Mouse (Mus musculus) cortical plate, adult 2 months (tissue): ENCODE results near the gene Rpl39.

ENCODE experiments used
- CTCF ChIP-seq: fragments of 200-500 bp; IDR thresholded peaks from 2 replicates; pipeline ENCODE4 v1.5.1; 2011; ENCODE audit warnings: mild to moderate bottlenecking, control low read depth, low read length; ENCODE audit not compliant: insufficient read depth; ENCODE audit errors: extremely low read depth
- POLR2A ChIP-seq: fragments of 200-500 bp; IDR thresholded peaks from 2 replicates; pipeline ENCODE4 v1.6.1; 2011; ENCODE audit warnings: mild to moderate bottlenecking, low read length, control low read depth; ENCODE audit not compliant: insufficient read depth; ENCODE audit errors: extremely low read depth

DNA sequence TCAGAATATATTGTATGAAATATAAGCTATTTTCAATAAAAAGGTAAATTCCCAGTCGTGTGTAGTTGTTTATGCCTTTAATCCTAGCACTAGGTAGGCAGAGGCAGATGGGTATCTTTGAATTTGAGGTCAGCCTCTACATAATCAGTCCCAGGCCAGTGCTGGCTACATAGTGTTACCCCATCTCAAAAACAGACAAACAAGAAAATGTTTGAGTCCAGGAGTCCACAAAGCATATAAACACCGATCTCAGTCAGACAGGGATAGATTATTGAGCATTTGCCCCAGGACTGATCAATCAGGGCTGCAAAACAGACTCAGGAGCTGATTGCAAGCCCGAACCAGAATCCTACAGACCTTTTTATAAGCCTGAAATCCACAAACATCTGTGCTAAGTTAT, 34.4 kb upstream of the Rpl39 start:
- no peak for TF ChIP-seq POLR2A
- no peak for TF ChIP-seq CTCF
